Mouse (Mus musculus): ENCODE measurements at regions not wholly inside any gene's neighbourhood (a gene's known extent, or its start where the extent isn't known, plus 50 kb on each side); places are given as distances from the start of the nearest gene placed in this dataset.

GRCm38 (mm10) chr4:69739833-69740510 is 670.3 kb downstream of the Cdk5rap2 start:
- DNase-seq: no peak
